Mouse (Mus musculus): ENCODE measurements around the gene Sipa1l3. TPM values are rescaled to one million over a fixed set of nuclear protein-coding genes. Genes with fewer than 3 reads are reported as not detected.

Sipa1l3 gene
- polyA plus RNA-seq, 1 experiment = 93.0 TPM

DNA sequence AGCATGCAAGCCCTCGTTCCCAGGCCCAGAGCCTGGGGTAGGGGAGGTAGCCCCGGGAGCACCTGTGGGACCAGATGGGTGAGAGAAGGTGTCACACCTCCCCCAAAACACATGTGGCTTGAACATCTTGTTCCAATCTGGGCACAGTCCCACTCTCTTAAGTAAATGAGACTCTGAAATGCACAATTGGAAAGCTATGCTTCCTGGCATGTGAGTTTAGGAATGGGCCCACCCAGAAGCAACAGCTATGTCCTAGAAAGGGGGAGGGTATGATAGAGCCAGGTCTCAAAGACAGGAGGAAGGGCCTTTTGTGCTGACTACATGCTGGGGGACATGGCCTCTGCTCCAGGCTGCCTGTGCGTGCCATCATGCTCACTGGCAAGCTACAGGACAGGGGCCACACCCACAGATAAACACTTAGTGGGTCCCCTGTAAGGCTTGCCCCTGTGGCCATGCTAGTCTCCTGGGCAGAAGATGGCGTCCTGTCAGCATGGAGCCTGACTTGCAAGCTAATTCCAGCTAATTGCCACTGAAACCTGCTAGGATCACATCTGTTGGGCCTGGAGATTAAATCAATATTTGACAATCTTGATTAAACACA lies 107.1 kb downstream of the Sipa1l3 start:
- Histone ChIP-seq H3K27me3 (ENCODE audit: control insufficient read depth, insufficient read depth, low read length) (no peaks in the 10 kb centered on the region), H3K4me1 (replicated peaks; ENCODE audit: control insufficient read depth, insufficient read depth, low read length) (peaks cover 29% of the 10 kb centered on the region), H3K4me3 (ENCODE audit: control insufficient read depth, insufficient read depth, low read length) (no peak overlapping the region), H3K27ac (ENCODE audit: control insufficient read depth, insufficient read depth, low read length) (no peak overlapping the region), H3K36me3 (ENCODE audit: control insufficient read depth, insufficient read depth, low read length) (no peaks in the 10 kb centered on the region)
- 83% methylated on average over 4 of the region's 4 CpGs for WGBS
- peak; percentile 16 for DNase-seq
- TF ChIP-seq POLR2A (IDR thresholded peaks at IDR 0.05; ENCODE audit: control insufficient read depth, extremely low read depth, insufficient read depth, low read length, poor library complexity) (no peak), CTCF (IDR thresholded peaks at IDR 0.05; ENCODE audit: borderline replicate concordance, control insufficient read depth, extremely low read depth, insufficient read depth, low read length, poor library complexity) (no peak)

DNA sequence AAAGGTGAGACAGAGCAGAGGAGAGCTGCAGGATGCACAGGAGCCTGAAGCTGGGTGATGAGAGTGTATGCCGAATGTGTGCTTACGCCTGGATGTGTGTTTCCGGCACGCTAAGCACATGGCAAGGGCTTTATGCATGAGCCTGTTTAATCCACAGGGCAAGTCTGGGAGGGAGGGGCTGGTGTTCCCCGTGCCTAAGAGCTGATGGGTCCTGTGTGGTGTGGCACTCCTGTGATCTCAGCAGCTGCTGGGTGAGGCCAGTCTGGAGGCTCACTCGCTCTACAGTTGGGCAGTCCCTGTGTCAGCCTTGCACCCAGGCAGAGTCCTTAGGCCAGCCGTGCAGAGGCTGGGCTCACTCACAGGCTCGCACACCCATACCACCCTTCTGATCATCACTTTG lies 108.0 kb downstream of the Sipa1l3 start:
- Histone ChIP-seq H3K36me3 (ENCODE audit: control insufficient read depth, insufficient read depth, low read length) (no peaks in the 10 kb centered on the region), H3K4me1 (replicated peaks; ENCODE audit: control insufficient read depth, insufficient read depth, low read length) (peaks cover 29% of the 10 kb centered on the region), H3K27ac (ENCODE audit: control insufficient read depth, insufficient read depth, low read length) (no peak overlapping the region), H3K27me3 (ENCODE audit: control insufficient read depth, insufficient read depth, low read length) (no peaks in the 10 kb centered on the region), H3K4me3 (ENCODE audit: control insufficient read depth, insufficient read depth, low read length) (no peak overlapping the region)
- TF ChIP-seq CTCF (IDR thresholded peaks at IDR 0.05; ENCODE audit: borderline replicate concordance, control insufficient read depth, extremely low read depth, insufficient read depth, low read length, poor library complexity) (no peak), POLR2A (IDR thresholded peaks at IDR 0.05; ENCODE audit: control insufficient read depth, extremely low read depth, insufficient read depth, low read length, poor library complexity) (no peak)
- no peak for DNase-seq
- 92% methylated on average over 8 of the region's 8 CpGs for WGBS

DNA sequence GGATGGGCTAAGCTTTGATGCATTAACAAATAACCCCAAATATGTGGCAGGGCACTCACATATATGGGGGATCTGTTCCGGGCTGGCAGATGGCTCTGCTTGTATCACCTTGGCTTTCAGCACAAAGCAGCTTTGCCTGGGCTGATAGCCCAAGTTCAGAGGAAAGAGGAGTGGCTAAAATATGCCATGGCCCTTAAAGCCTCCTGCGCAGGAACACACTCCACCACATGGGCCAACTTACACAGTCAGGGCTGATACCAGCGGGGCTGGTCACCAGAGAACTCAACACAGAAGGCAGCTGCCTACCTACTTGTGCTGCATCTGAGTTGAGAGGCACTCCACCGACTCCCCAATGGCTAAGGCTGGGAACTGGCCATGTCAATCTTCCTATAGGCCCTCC lies 111.6 kb downstream of the Sipa1l3 start:
- Histone ChIP-seq H3K4me3 (ENCODE audit: control insufficient read depth, insufficient read depth, low read length) (no peak overlapping the region), H3K27ac (ENCODE audit: control insufficient read depth, insufficient read depth, low read length) (no peak overlapping the region), H3K36me3 (ENCODE audit: control insufficient read depth, insufficient read depth, low read length) (no peaks in the 10 kb centered on the region), H3K27me3 (ENCODE audit: control insufficient read depth, insufficient read depth, low read length) (no peaks in the 10 kb centered on the region), H3K4me1 (replicated peaks; ENCODE audit: control insufficient read depth, insufficient read depth, low read length) (peaks cover 20% of the 10 kb centered on the region)
- DNase-seq = no peak
- 97% methylated on average over 4 of the region's 4 CpGs for WGBS
- no peak for TF ChIP-seq CTCF (IDR thresholded peaks at IDR 0.05; ENCODE audit: borderline replicate concordance, control insufficient read depth, extremely low read depth, insufficient read depth, low read length, poor library complexity)
- TF ChIP-seq POLR2A (IDR thresholded peaks at IDR 0.05; ENCODE audit: control insufficient read depth, extremely low read depth, insufficient read depth, low read length, poor library complexity) = no peak

DNA sequence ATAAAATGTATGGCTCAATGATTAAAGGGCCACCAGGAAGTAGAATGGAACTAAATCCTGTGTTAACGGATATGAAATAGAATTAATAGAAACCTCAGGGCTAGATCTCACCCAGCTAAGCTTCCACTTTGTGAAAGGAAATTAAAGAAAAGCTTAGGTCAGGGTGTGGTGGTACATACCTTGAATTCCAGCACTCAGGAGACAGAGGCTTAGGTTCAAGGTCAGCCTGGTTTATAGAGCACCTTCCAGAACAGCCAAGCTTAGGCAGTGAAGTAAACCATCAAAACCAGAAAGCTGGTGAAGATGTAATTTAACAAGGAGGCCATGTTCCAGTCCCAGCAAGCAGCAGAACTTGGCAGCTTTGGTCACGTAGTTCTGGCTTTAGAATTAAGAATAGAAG lies 114.3 kb downstream of the Sipa1l3 start:
- no peak for TF ChIP-seq POLR2A (IDR thresholded peaks at IDR 0.05; ENCODE audit: control insufficient read depth, extremely low read depth, insufficient read depth, low read length, poor library complexity)
- no peak for TF ChIP-seq CTCF (IDR thresholded peaks at IDR 0.05; ENCODE audit: borderline replicate concordance, control insufficient read depth, extremely low read depth, insufficient read depth, low read length, poor library complexity)
- Histone ChIP-seq H3K4me3 (ENCODE audit: control insufficient read depth, insufficient read depth, low read length) (no peak overlapping the region), H3K36me3 (ENCODE audit: control insufficient read depth, insufficient read depth, low read length) (no peaks in the 10 kb centered on the region), H3K27me3 (ENCODE audit: control insufficient read depth, insufficient read depth, low read length) (no peaks in the 10 kb centered on the region), H3K27ac (ENCODE audit: control insufficient read depth, insufficient read depth, low read length) (no peak overlapping the region), H3K4me1 (replicated peaks; ENCODE audit: control insufficient read depth, insufficient read depth, low read length) (0 out of 2 replicates have a peak, but pooled peaks cover 3% of the 10 kb centered on the region)
- no peak for DNase-seq
- 97% methylated on average over 2 of the region's 2 CpGs for WGBS

DNA sequence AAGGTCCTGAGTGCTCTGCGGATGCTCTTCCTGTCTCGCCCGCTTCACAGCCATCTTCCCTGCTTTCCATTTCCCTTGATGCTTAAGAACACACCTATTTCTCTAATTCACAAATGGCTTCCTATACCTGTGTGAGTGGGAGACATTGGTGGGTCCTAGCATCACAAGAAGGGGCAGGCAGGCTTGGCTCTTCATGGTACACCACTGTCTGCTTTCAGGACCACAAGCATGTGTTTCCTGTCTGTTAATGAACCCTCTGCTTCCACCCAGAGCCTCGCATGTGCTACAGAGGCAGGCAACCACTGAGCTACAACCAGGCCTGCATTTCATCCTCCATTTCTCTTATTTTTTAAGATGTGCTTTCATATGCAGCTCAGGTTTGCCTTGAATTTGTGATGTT lies 116.4 kb downstream of the Sipa1l3 start:
- WGBS = 81% methylated on average over 4 of the region's 4 CpGs
- DNase-seq = no peak
- H3K27ac ChIP-seq (ENCODE audit: control insufficient read depth, insufficient read depth, low read length) = no peak overlapping the region
- H3K27me3 ChIP-seq (ENCODE audit: control insufficient read depth, insufficient read depth, low read length) = no peaks in the 10 kb centered on the region
- no peaks in the 10 kb centered on the region for H3K4me1 ChIP-seq (replicated peaks; ENCODE audit: control insufficient read depth, insufficient read depth, low read length)
- TF ChIP-seq CTCF (IDR thresholded peaks at IDR 0.05; ENCODE audit: borderline replicate concordance, control insufficient read depth, extremely low read depth, insufficient read depth, low read length, poor library complexity) = no peak
- TF ChIP-seq POLR2A (IDR thresholded peaks at IDR 0.05; ENCODE audit: control insufficient read depth, extremely low read depth, insufficient read depth, low read length, poor library complexity) = no peak
- no peaks in the 10 kb centered on the region for H3K36me3 ChIP-seq (ENCODE audit: control insufficient read depth, insufficient read depth, low read length)
- H3K4me3 ChIP-seq (ENCODE audit: control insufficient read depth, insufficient read depth, low read length) = no peak overlapping the region

DNA sequence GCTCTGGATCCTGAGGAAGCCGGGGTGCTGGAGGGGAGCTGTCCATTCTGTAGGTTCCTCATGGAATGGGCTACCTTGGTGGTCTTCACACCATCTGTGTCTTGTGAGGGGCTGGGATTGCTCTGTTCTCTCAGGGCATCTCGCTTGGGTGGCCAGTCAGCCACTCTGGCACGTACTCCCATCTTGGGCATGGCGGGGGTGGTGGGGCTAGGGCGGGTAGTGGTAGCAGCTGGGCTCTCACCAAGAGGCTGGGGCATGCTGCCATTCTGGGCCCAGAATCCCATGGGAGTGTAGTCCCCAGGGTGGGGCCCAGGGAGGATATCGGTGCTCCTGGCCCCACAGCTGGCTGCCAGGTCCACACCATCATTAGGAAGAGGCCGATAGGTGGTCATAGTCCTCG lies 118.0 kb downstream of the Sipa1l3 start:
- Histone ChIP-seq H3K36me3 (ENCODE audit: control insufficient read depth, insufficient read depth, low read length) (no peaks in the 10 kb centered on the region), H3K4me3 (ENCODE audit: control insufficient read depth, insufficient read depth, low read length) (no peak overlapping the region), H3K27ac (ENCODE audit: control insufficient read depth, insufficient read depth, low read length) (no peak overlapping the region), H3K27me3 (ENCODE audit: control insufficient read depth, insufficient read depth, low read length) (no peaks in the 10 kb centered on the region), H3K4me1 (replicated peaks; ENCODE audit: control insufficient read depth, insufficient read depth, low read length) (no peaks in the 10 kb centered on the region)
- 99% methylated on average over 8 of the region's 8 CpGs for WGBS
- no peak for DNase-seq
- no peak for TF ChIP-seq CTCF (IDR thresholded peaks at IDR 0.05; ENCODE audit: borderline replicate concordance, control insufficient read depth, extremely low read depth, insufficient read depth, low read length, poor library complexity)
- no peak for TF ChIP-seq POLR2A (IDR thresholded peaks at IDR 0.05; ENCODE audit: control insufficient read depth, extremely low read depth, insufficient read depth, low read length, poor library complexity)

DNA sequence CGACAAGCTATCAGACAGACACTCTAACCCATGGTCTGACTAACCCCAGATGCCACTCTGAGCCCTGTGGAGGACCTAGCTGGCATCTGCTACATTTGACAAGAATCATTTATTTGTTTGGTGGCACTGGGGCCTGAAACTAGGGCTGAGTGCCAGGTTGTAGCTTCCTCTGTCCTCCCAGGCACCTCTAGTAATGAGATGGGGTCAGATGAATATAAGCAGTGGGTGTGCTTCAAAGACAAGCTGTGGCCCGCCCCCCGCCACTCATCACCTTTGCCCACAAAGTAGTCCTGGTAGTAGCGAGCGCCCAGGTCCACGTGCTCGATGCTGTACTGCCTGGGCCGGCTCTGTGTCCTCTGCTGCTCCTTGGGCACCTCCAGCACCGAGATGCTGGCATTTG lies 119.4 kb downstream of the Sipa1l3 start:
- DNase-seq = no peak
- Histone ChIP-seq H3K4me1 (replicated peaks; ENCODE audit: control insufficient read depth, insufficient read depth, low read length) (no peaks in the 10 kb centered on the region), H3K36me3 (ENCODE audit: control insufficient read depth, insufficient read depth, low read length) (no peaks in the 10 kb centered on the region), H3K27ac (ENCODE audit: control insufficient read depth, insufficient read depth, low read length) (no peak overlapping the region), H3K27me3 (ENCODE audit: control insufficient read depth, insufficient read depth, low read length) (no peaks in the 10 kb centered on the region), H3K4me3 (ENCODE audit: control insufficient read depth, insufficient read depth, low read length) (no peak overlapping the region)
- no peak for TF ChIP-seq POLR2A (IDR thresholded peaks at IDR 0.05; ENCODE audit: control insufficient read depth, extremely low read depth, insufficient read depth, low read length, poor library complexity)
- WGBS = 95% methylated on average over 9 of the region's 9 CpGs

Data from thymus, adult 2 months (tissue).